Comparison of ENCODE assay signal across 10 mouse cellular contexts in the genomic region with DNA sequence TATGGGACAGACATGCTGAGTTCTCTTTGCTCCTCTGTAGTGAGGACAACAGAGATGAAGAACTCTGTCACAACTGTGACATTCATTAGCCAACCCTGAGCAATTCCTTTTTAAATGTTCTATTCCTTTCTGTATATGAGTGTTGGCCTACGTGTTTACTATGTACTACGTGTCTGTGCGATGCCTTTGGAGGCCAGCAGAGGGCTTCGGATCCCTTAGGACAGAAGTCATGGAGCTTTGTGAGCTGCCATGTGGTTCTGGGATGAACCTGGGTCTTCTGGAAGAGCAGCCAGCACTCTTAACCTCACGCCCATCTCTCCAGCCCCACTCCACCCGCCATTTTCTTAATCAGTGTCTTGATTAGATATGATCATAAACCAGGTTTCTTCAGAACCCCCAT. TPM values are rescaled to one million over a fixed set of nuclear protein-coding genes. Genes with fewer than 3 reads are reported as not detected.
DNase-seq lines count a peak whose midpoint lies in the region; ATAC-seq and TF ChIP-seq lines count a peak whose summit lies in the region.
"Had no signal": no experiment of that assay in that cellular context is flagged by ENCODE, and none has a peak within 500 bp of the region (broad histone marks: within the 10 kb centered on the region; RNA-seq: fewer than 3 reads in every experiment).

No protein-coding gene starts in this region.

- TF ChIP-seq POLR2A in MEL (IDR thresholded peaks at IDR 0.05; ENCODE audit: control insufficient read depth in 1 of 2, insufficient read depth in 1 of 2, low read depth in 1 of 2, low read length in 2 of 2, poor library complexity in 1 of 2) = no peak

- no peak overlapping the region for H3K27ac ChIP-seq in forebrain, embryonic 14.5 days (ENCODE audit: low read depth, low read length)
- H3K27ac ChIP-seq in forebrain, embryonic 13.5 days = no peak overlapping the region
- H3K27ac ChIP-seq in liver, embryonic 11.5 days (ENCODE audit: low read depth, low read length) = no peak overlapping the region
- H3K27ac ChIP-seq in MEL (ENCODE audit: control insufficient read depth, low read depth, low read length) = no peak overlapping the region
- H3K27ac ChIP-seq in liver, embryonic 12.5 days = no peak overlapping the region
- H3K27ac ChIP-seq: intestine, embryonic 15.5 days; midbrain, embryonic 15.5 days had no signal

- 0 out of 2 replicates have a peak, but pooled peaks cover 4% of the 10 kb centered on the region for H3K79me2 ChIP-seq in MEL (ENCODE audit: control insufficient read depth, insufficient read depth, low read length, poor library complexity)

- H3K4me3 ChIP-seq in forebrain, embryonic 14.5 days (ENCODE audit: low read depth, low read length) = no peak overlapping the region
- H3K4me3 ChIP-seq in forebrain, embryonic 13.5 days = no peak overlapping the region
- H3K4me3 ChIP-seq in liver, embryonic 11.5 days (ENCODE audit: low read depth, low read length) = no peak overlapping the region
- no peak overlapping the region for H3K4me3 ChIP-seq in MEL (ENCODE audit: control insufficient read depth in 1 of 2, insufficient read depth in 1 of 2, low read depth in 2 of 2, low read length in 2 of 2)
- no peak overlapping the region for H3K4me3 ChIP-seq in liver, embryonic 12.5 days
- H3K4me3 ChIP-seq: intestine, embryonic 15.5 days; midbrain, embryonic 15.5 days had no signal

- peaks cover 66% of the 10 kb centered on the region for H3K36me3 ChIP-seq in forebrain, embryonic 14.5 days (ENCODE audit: control insufficient read depth, insufficient read depth, low read length)
- peaks cover 77% of the 10 kb centered on the region for H3K36me3 ChIP-seq in forebrain, embryonic 13.5 days (ENCODE audit: poor library complexity, severe bottlenecking)
- peaks cover 62% of the 10 kb centered on the region for H3K36me3 ChIP-seq in liver, embryonic 11.5 days (ENCODE audit: control insufficient read depth, insufficient read depth, low read length)
- peaks cover 0 to 70% of the 10 kb centered on the region in 2 experiments; a peak in 3 of 4 replicates for H3K36me3 ChIP-seq in MEL (ENCODE audit: control insufficient read depth in 1 of 2, insufficient read depth in 2 of 2, low read length in 2 of 2)
- H3K36me3 ChIP-seq in liver, embryonic 12.5 days = peaks cover 96% of the 10 kb centered on the region

- DNase-seq in forebrain, embryonic 14.5 days (ENCODE audit: low spot score) = peak; percentile 3
- DNase-seq in liver = peak; percentile 35
- DNase-seq in liver, embryonic 11.5 days (ENCODE audit: low spot score) = no peak
- peak; percentile 52 for DNase-seq in MEL (ENCODE audit: low read depth, low spot score)
- no peak for DNase-seq in left cerebral cortex, adult 8-10 months (ENCODE audit: low spot score in 2 of 2)
- DNase-seq in urinary bladder, adult 18-20 months (ENCODE audit: low spot score in 2 of 2) = no peak

- H3K4me1 ChIP-seq in forebrain, embryonic 14.5 days (ENCODE audit: control insufficient read depth, insufficient read depth, low read length) = no peaks in the 10 kb centered on the region
- H3K4me1 ChIP-seq in forebrain, embryonic 13.5 days = no peaks in the 10 kb centered on the region
- no peaks in the 10 kb centered on the region; the same call in 1 of the 2 replicates for H3K4me1 ChIP-seq in liver, embryonic 11.5 days (replicated peaks; ENCODE audit: control insufficient read depth, insufficient read depth, low read length)
- no peaks in the 10 kb centered on the region for H3K4me1 ChIP-seq in MEL (ENCODE audit: control insufficient read depth in 1 of 2, insufficient read depth in 2 of 2, low read length in 2 of 2)
- H3K4me1 ChIP-seq in liver, embryonic 12.5 days = peaks cover 9% of the 10 kb centered on the region; the same call in 1 of the 2 replicates

- H3K4me2 ChIP-seq in forebrain, embryonic 14.5 days (ENCODE audit: low read length) = no peak overlapping the region
- no peak overlapping the region for H3K4me2 ChIP-seq in forebrain, embryonic 13.5 days
- no peak overlapping the region for H3K4me2 ChIP-seq in liver, embryonic 11.5 days
- no peak overlapping the region for H3K4me2 ChIP-seq in liver, embryonic 12.5 days
- H3K4me2 ChIP-seq: intestine, embryonic 15.5 days; midbrain, embryonic 15.5 days had no signal

- no peak for TF ChIP-seq EP300 in MEL (IDR thresholded peaks at IDR 0.05; ENCODE audit: low read depth in 1 of 2, low read length in 2 of 2)

- WGBS in forebrain, embryonic 14.5 days = 92% methylated on average over 6 of the region's 6 CpGs
- WGBS in forebrain, embryonic 13.5 days = 92% methylated on average over 6 of the region's 6 CpGs
- 94% methylated on average over 6 of the region's 6 CpGs for WGBS in liver, embryonic 11.5 days
- WGBS in liver, embryonic 12.5 days (ENCODE audit: insufficient replicate concordance) = 85% methylated on average over 6 of the region's 6 CpGs

- no peaks in the 10 kb centered on the region for H3K27me3 ChIP-seq in forebrain, embryonic 14.5 days (replicated peaks; ENCODE audit: control insufficient read depth, insufficient read depth, low read length)
- H3K27me3 ChIP-seq in forebrain, embryonic 13.5 days = no peaks in the 10 kb centered on the region
- no peaks in the 10 kb centered on the region for H3K27me3 ChIP-seq in liver, embryonic 11.5 days (replicated peaks; ENCODE audit: control insufficient read depth, insufficient read depth, low read length)
- no peaks in the 10 kb centered on the region for H3K27me3 ChIP-seq in MEL (ENCODE audit: control insufficient read depth in 1 of 2, insufficient read depth in 2 of 2, low read length in 2 of 2)
- H3K27me3 ChIP-seq in liver, embryonic 12.5 days (replicated peaks) = no peaks in the 10 kb centered on the region
- H3K27me3 ChIP-seq: intestine, embryonic 15.5 days; midbrain, embryonic 15.5 days had no signal

- TF ChIP-seq RAD21 in MEL (IDR thresholded peaks at IDR 0.05; ENCODE audit: low read depth, low read length) = no peak; the same call in 1 of the 2 replicates

- no peak overlapping the region for H3K9ac ChIP-seq in forebrain, embryonic 14.5 days (ENCODE audit: low read length)
- H3K9ac ChIP-seq in forebrain, embryonic 13.5 days = no peak overlapping the region
- no peak overlapping the region for H3K9ac ChIP-seq in liver, embryonic 11.5 days (ENCODE audit: low read depth, low read length)
- no peak overlapping the region for H3K9ac ChIP-seq in MEL (ENCODE audit: control insufficient read depth, low read depth, low read length, poor library complexity, severe bottlenecking)
- H3K9ac ChIP-seq in liver, embryonic 12.5 days = no peak overlapping the region
- H3K9ac ChIP-seq: intestine, embryonic 15.5 days; midbrain, embryonic 15.5 days had no signal

- H3K9me3 ChIP-seq in forebrain, embryonic 14.5 days (replicated peaks; ENCODE audit: control insufficient read depth, low read length) = no peaks in the 10 kb centered on the region
- no peaks in the 10 kb centered on the region for H3K9me3 ChIP-seq in forebrain, embryonic 13.5 days (replicated peaks)
- H3K9me3 ChIP-seq in liver, embryonic 11.5 days (ENCODE audit: control insufficient read depth, low read length) = no peaks in the 10 kb centered on the region
- no peaks in the 10 kb centered on the region for H3K9me3 ChIP-seq in MEL (replicated peaks; ENCODE audit: insufficient read depth, low read length)
- H3K9me3 ChIP-seq in liver, embryonic 12.5 days (replicated peaks) = no peaks in the 10 kb centered on the region
- H3K9me3 ChIP-seq: intestine, embryonic 15.5 days; midbrain, embryonic 15.5 days had no signal

- TF ChIP-seq CTCF in MEL (IDR thresholded peaks at IDR 0.05 in 2 of 3, conservative IDR thresholded peaks at IDR 0.05 in 1 of 3; ENCODE audit: control insufficient read depth in 1 of 3, insufficient read depth in 1 of 3, low read depth in 2 of 3, low read length in 3 of 3, poor library complexity in 1 of 3, severe bottlenecking in 1 of 3) = peak; percentile 37 to 55 (median 54); a peak in 5 of 6 replicates

- no peak for ATAC-seq in forebrain, embryonic 14.5 days
- ATAC-seq in forebrain, embryonic 13.5 days = no peak
- no peak for ATAC-seq in liver, embryonic 11.5 days (replicated peaks; ENCODE audit: low FRiP score)
- 0 out of 2 replicates have a peak, but pooled peaks have one; percentile 36 for ATAC-seq in liver, embryonic 12.5 days
- ATAC-seq: midbrain, embryonic 15.5 days had no signal

TF ChIP-seq in MEL, 35 proteins besides CTCF, POLR2A, EP300 and RAD21:
- TF ChIP-seq MYC (IDR thresholded peaks at IDR 0.05; ENCODE audit: low read depth, low read length) (0 out of 2 replicates have a peak, but pooled peaks have one; percentile 15), POLR2AphosphoS2 (IDR thresholded peaks at IDR 0.05; ENCODE audit: low read length) (0 out of 2 replicates have a peak, but pooled peaks have one; percentile 44), USF2 (IDR thresholded peaks at IDR 0.05; ENCODE audit: borderline replicate concordance in 1 of 2, insufficient read depth in 1 of 2, low read depth in 1 of 2, low read length in 2 of 2) (no peak), SMC3 (IDR thresholded peaks at IDR 0.05; ENCODE audit: low read depth, low read length) (peak; percentile 27; the same call in 1 of the 2 replicates)

RNA-seq across cellular contexts. Expression of a gene that starts 32.2 kb away (rescaled TPM):
- 92.6 and 102 TPM in 2 replicates for polyA plus RNA-seq in forebrain, embryonic 14.5 days (2014; fragmentation: Nextera tagmentation; extraction: Ambion mirVana)
- polyA plus RNA-seq in forebrain, embryonic 13.5 days (2015; fragmentation: Nextera tagmentation; extraction: Ambion mirVana) = 78.0 and 84.3 TPM in 2 replicates
- 74.4 and 76.3 TPM in 2 replicates for polyA plus RNA-seq in liver, embryonic 11.5 days (2014; fragmentation: Nextera tagmentation; extraction: Ambion mirVana)
- 74.9 and 94.1 TPM in 2 replicates for total RNA-seq in MEL (2012; rRNA removed)
- polyA plus RNA-seq in MEL (2012; ENCODE audit: insufficient read depth in 1 of 2, insufficient read length in 2 of 2, low read depth in 1 of 2, low replicate concordance in 2 of 2, missing spikeins in 1 of 2) = 10 to 100 TPM in 1 of 2 experiments, not detected in 1; 73.5 TPM
- polyA plus RNA-seq in liver, embryonic 12.5 days (2016; fragmentation: Nextera tagmentation; extraction: Ambion mirVana) = 64.7 and 71.1 TPM in 2 replicates
- 100 to 1,000 TPM in 1 of 4 experiments, 10 to 100 TPM in 3; 88.8 to 104 (median 97.9) TPM for total RNA-seq in left cerebral cortex, adult 8-10 months (2022)

Comparison
In these comparisons a context has a peak if more than half of its experiments do, and no peak if none do; other contexts are left out.
1. DNase-seq: peak in forebrain, embryonic 14.5 days (single experiment), liver (single experiment) and MEL (single experiment); none in liver, embryonic 11.5 days (single experiment), left cerebral cortex, adult 8-10 months (0 of 2) and urinary bladder, adult 18-20 months (0 of 2).